Mouse (Mus musculus): Measurements from ENCODE around the gene Lce1i. TPM values are rescaled to one million over a fixed set of nuclear protein-coding genes. Genes with fewer than 3 reads are reported as not detected.

Gene Lce1i
- polyA plus RNA-seq, 1 experiment from 2014 or later: not detected

Other genes starting within 250 kb of the Lce1i start
- not detected in 2 replicates for gene 2310046K23Rik, start 244.4 kb downstream of the Lce1i start, polyA plus RNA-seq (2016; fragmentation: Nextera tagmentation; extraction: Ambion mirVana)
- gene Ivl, start 205.2 kb downstream of the Lce1i start, polyA plus RNA-seq (2016; fragmentation: Nextera tagmentation; extraction: Ambion mirVana): 0.18 TPM in 1 of 2 replicates, not detected in the other
- not detected in 2 replicates for gene Smcp, start 189.9 kb downstream of the Lce1i start, polyA plus RNA-seq (2016; fragmentation: Nextera tagmentation; extraction: Ambion mirVana)
- gene 2210017I01Rik, start 171.4 kb downstream of the Lce1i start, polyA plus RNA-seq (2016; fragmentation: Nextera tagmentation; extraction: Ambion mirVana): not detected in 2 replicates
- not detected in 2 replicates for gene Lce6a, start 157.2 kb downstream of the Lce1i start, polyA plus RNA-seq (2016; fragmentation: Nextera tagmentation; extraction: Ambion mirVana)
- not detected in 2 replicates for gene Lce1a1, start 130.6 kb downstream of the Lce1i start, polyA plus RNA-seq (2016; fragmentation: Nextera tagmentation; extraction: Ambion mirVana)
- gene Lce1b, start 122.0 kb downstream of the Lce1i start, polyA plus RNA-seq (2016; fragmentation: Nextera tagmentation; extraction: Ambion mirVana): not detected in 2 replicates
- gene Lce1a2, start 108.6 kb downstream of the Lce1i start, polyA plus RNA-seq (2016; fragmentation: Nextera tagmentation; extraction: Ambion mirVana): not detected in 2 replicates
- not detected in 2 replicates for gene Lce1c, start 99.7 kb downstream of the Lce1i start, polyA plus RNA-seq (2016; fragmentation: Nextera tagmentation; extraction: Ambion mirVana)
- not detected in 2 replicates for gene Lce1d, start 91.7 kb downstream of the Lce1i start, polyA plus RNA-seq (2016; fragmentation: Nextera tagmentation; extraction: Ambion mirVana)
- not detected in 2 replicates for gene Lce1e, start 69.8 kb downstream of the Lce1i start, polyA plus RNA-seq (2016; fragmentation: Nextera tagmentation; extraction: Ambion mirVana)
- not detected in 2 replicates for gene Lce1f, start 58.5 kb downstream of the Lce1i start, polyA plus RNA-seq (2016; fragmentation: Nextera tagmentation; extraction: Ambion mirVana)
- gene Gm38119, start 39.8 kb downstream of the Lce1i start, polyA plus RNA-seq (2016; fragmentation: Nextera tagmentation; extraction: Ambion mirVana): not detected in 2 replicates
- gene Lce1g, start 26.6 kb downstream of the Lce1i start, polyA plus RNA-seq (2016; fragmentation: Nextera tagmentation; extraction: Ambion mirVana): not detected in 2 replicates
- gene Lce1h, start 13.8 kb downstream of the Lce1i start, polyA plus RNA-seq (2016; fragmentation: Nextera tagmentation; extraction: Ambion mirVana): not detected in 2 replicates
- gene Lce1j, start 11.6 kb upstream of the Lce1i start, polyA plus RNA-seq (2016; fragmentation: Nextera tagmentation; extraction: Ambion mirVana): not detected in 2 replicates
- not detected in 2 replicates for gene Lce1k, start 29.0 kb upstream of the Lce1i start, polyA plus RNA-seq (2016; fragmentation: Nextera tagmentation; extraction: Ambion mirVana)
- gene Kprp, start 48.3 kb upstream of the Lce1i start, polyA plus RNA-seq (2016; fragmentation: Nextera tagmentation; extraction: Ambion mirVana): not detected in 2 replicates
- not detected in 2 replicates for gene Lce1l, start 72.4 kb upstream of the Lce1i start, polyA plus RNA-seq (2016; fragmentation: Nextera tagmentation; extraction: Ambion mirVana)
- gene 2310050C09Rik, start 91.3 kb upstream of the Lce1i start, polyA plus RNA-seq (2016; fragmentation: Nextera tagmentation; extraction: Ambion mirVana): not detected in 2 replicates
- not detected in 2 replicates for gene Lce3a, start 147.3 kb upstream of the Lce1i start, polyA plus RNA-seq (2016; fragmentation: Nextera tagmentation; extraction: Ambion mirVana)
- gene Lce3b, start 154.1 kb upstream of the Lce1i start, polyA plus RNA-seq (2016; fragmentation: Nextera tagmentation; extraction: Ambion mirVana): not detected in 2 replicates
- not detected in 2 replicates for gene Lce3c, start 165.6 kb upstream of the Lce1i start, polyA plus RNA-seq (2016; fragmentation: Nextera tagmentation; extraction: Ambion mirVana)
- gene Lce3d, start 178.5 kb upstream of the Lce1i start, polyA plus RNA-seq (2016; fragmentation: Nextera tagmentation; extraction: Ambion mirVana): not detected in 2 replicates
- gene Lce3e, start 188.2 kb upstream of the Lce1i start, polyA plus RNA-seq (2016; fragmentation: Nextera tagmentation; extraction: Ambion mirVana): not detected in 2 replicates
- not detected in 2 replicates for gene Lce3f, start 213.3 kb upstream of the Lce1i start, polyA plus RNA-seq (2016; fragmentation: Nextera tagmentation; extraction: Ambion mirVana)
- not detected in 2 replicates for gene Crct1, start 236.8 kb upstream of the Lce1i start, polyA plus RNA-seq (2016; fragmentation: Nextera tagmentation; extraction: Ambion mirVana)
- gene Lce1m, start 240.2 kb upstream of the Lce1i start, polyA plus RNA-seq (2016; fragmentation: Nextera tagmentation; extraction: Ambion mirVana): not detected in 2 replicates